Mouse (Mus musculus) lung, postnatal 0 days (tissue): ENCODE data around the gene Tnrc18. TPM values are rescaled to one million over a fixed set of nuclear protein-coding genes. Genes with fewer than 3 reads are reported as not detected.

ENCODE experiments used
- ATAC-seq: fragments of 200-750 bp; cut with Nextera tagmentation; 2 replicates; pipeline ENCODE4 v1.8.0; 2017; ENCODE audit warnings: moderate library complexity
- DNase-seq: peaks from one replicate; pipeline ENCODE4 v3.0.0-alpha.2; 2016; ENCODE audit warnings: low spot score
- H3K27ac ChIP-seq: fragments of 300-500 bp; sonication (generic); 2 replicates; pipeline ENCODE4 v1.5.1; 2014; ENCODE audit warnings: antibody characterized with exemption, mild to moderate bottlenecking, low read length, mixed read lengths
- H3K27me3 ChIP-seq: fragments of 300-500 bp; sonication (generic); replicated peaks from 2 replicates; pipeline ENCODE4 v1.6.1; 2014; ENCODE audit warnings: low read length, mixed read lengths; ENCODE audit not compliant: insufficient read depth
- H3K36me3 ChIP-seq: fragments of 300-500 bp; sonication (generic); 2 replicates; pipeline ENCODE4 v1.6.1; 2014; ENCODE audit warnings: low read length, mixed read lengths; ENCODE audit not compliant: insufficient read depth
- H3K4me1 ChIP-seq: fragments of 300-500 bp; sonication (generic); 2 replicates; pipeline ENCODE4 v1.6.1; 2014; ENCODE audit warnings: antibody characterized with exemption, low read depth, low read length, mixed read lengths; ENCODE audit not compliant: insufficient read depth
- H3K4me2 ChIP-seq: fragments of 300-500 bp; sonication (generic); replicated peaks from 2 replicates; pipeline ENCODE4 v1.6.1; 2014; ENCODE audit warnings: low read depth, mild to moderate bottlenecking, low read length, moderate library complexity, mixed read lengths
- H3K4me3 ChIP-seq: fragments of 300-500 bp; sonication (generic); 2 replicates; pipeline ENCODE4 v1.5.1; 2014; ENCODE audit warnings: low read depth, low read length
- H3K9ac ChIP-seq: fragments of 300-500 bp; sonication (generic); replicated peaks from 2 replicates; pipeline ENCODE4 v1.6.1; 2014; ENCODE audit warnings: low read depth, mild to moderate bottlenecking
- H3K9me3 ChIP-seq: fragments of 300-500 bp; sonication (generic); 2 replicates; pipeline ENCODE4 v1.6.1; 2016; ENCODE audit warnings: low read length, mixed read lengths
- CTCF ChIP-seq: IDR thresholded peaks from 2 replicates; pipeline ENCODE4 v1.5.1; 2016; ENCODE audit warnings: antibody characterized with exemption, mild to moderate bottlenecking
- EP300 ChIP-seq: IDR thresholded peaks from 2 replicates; pipeline ENCODE4 v1.6.1; 2016; ENCODE audit warnings: antibody characterized with exemption, mild to moderate bottlenecking, control low read depth
- WGBS: fragments of 180-500 bp; shearing (Covaris S2); extraction: QIAGEN DNeasy Blood & Tissue Kit; methylation state at CpG from one replicate; pipeline ENCODE4 v1.1.7; 2014; 5-methylcytosine and 5-hydroxymethylcytosine counted together
- polyA plus RNA-seq: library from polyadenylated mRNA; unstranded; fragments of >200 nt; fragmentation: Nextera tagmentation; extraction: Ambion mirVana; gene quantifications from 2 replicates; pipeline ENCODE4 v1.2.1, GENCODE M21; 2015

Tnrc18 gene
- polyA plus RNA-seq, 1 experiment from 2014 or later: 16.6 TPM

DNA sequence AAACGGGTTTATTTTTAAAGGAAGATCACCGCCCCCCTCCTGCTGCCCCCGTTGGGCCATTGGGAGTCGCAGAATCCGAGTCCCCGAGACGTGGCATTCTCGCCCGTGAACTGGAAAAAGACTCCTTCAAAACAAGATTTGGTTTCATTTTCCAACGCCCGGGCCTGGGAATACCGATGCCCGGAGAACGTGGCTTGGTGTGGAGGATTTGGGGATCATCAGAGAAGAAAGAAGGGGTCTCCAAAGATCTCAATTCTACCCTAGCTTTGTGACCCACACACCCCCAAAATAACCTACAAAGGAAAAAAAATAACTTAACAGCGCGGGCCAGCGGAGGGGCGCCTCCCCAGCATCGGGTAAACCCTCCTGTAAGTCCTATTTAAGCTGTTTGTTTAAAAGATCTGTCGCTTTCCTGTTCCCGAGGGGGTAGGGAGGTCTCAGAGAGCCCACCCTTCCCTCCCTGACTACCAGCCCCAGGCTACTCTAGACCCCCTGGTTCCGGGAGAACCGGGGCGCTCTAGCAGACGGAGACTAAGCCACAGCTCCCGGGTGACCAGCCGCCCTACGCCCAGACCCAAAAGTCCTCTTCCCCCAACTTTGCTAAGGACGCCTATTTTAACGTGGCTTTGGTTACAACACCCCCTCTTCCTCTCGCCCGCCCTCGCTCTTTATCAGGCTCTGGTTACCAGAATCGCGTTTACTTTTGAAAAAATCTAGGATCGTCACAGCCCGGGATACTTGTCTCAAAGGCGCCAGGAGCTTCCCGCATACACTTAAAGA lies 1.2 kb downstream of the Tnrc18 start:
- under 1% methylated on average over 39 of the region's 39 CpGs for WGBS
- ATAC-seq (no peak), DNase-seq (peak; percentile 76)
- TF ChIP-seq CTCF (no peak), EP300 (peak; percentile 28; the same call in 1 of the 2 replicates)
- H3K36me3 ChIP-seq: no peaks in the 10 kb centered on the region
- H3K4me2 ChIP-seq: peak overlapping the region; percentile 95
- H3K4me3 ChIP-seq: peak overlapping the region; percentile 96
- peak overlapping the region; percentile 100 for H3K9ac ChIP-seq
- peaks cover 16% of the 10 kb centered on the region for H3K4me1 ChIP-seq
- H3K9me3 ChIP-seq: no peaks in the 10 kb centered on the region
- peak overlapping the region; percentile 100 for H3K27ac ChIP-seq
- H3K27me3 ChIP-seq: no peaks in the 10 kb centered on the region

DNA sequence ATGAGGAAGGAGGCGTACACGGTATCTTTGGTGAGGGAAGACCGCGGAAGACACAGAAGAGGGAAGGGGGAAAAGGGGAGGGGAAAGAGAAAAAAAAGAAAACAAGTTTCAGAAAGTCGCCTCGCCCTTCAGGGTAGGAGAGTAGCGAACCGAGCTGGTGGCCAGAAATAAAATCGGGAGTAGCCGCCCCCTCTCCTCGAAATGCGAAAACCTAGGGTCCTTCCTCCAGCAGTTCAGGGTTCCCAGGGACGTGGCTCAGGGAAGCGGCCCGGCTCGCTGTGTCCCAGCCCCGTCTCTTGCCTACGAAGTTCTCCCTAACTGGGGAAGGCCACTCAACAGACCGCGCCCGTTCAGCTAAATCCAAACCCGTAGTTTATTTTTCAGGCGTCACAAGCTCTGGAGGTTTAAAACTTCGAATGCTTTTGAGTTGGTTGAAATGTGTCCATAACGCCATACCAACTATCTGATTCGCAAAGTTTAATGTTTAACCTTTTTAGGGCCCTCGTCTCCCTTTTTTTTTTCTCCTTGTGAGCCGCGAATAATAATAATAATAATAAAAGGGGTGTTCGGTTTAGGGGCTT lies 2.0 kb downstream of the Tnrc18 start:
- Histone ChIP-seq H3K36me3 (no peaks in the 10 kb centered on the region), H3K4me3 (peak overlapping the region; percentile 96), H3K9ac (peak overlapping the region; percentile 100), H3K27ac (peak overlapping the region; percentile 100), H3K4me2 (peak overlapping the region; percentile 95), H3K9me3 (no peaks in the 10 kb centered on the region), H3K4me1 (peaks cover 20% of the 10 kb centered on the region), H3K27me3 (no peaks in the 10 kb centered on the region)
- under 1% methylated on average over 30 of the region's 30 CpGs for WGBS
- no peak for TF ChIP-seq EP300
- TF ChIP-seq CTCF: no peak
- DNase-seq: peak; percentile 65
- ATAC-seq: no peak

DNA sequence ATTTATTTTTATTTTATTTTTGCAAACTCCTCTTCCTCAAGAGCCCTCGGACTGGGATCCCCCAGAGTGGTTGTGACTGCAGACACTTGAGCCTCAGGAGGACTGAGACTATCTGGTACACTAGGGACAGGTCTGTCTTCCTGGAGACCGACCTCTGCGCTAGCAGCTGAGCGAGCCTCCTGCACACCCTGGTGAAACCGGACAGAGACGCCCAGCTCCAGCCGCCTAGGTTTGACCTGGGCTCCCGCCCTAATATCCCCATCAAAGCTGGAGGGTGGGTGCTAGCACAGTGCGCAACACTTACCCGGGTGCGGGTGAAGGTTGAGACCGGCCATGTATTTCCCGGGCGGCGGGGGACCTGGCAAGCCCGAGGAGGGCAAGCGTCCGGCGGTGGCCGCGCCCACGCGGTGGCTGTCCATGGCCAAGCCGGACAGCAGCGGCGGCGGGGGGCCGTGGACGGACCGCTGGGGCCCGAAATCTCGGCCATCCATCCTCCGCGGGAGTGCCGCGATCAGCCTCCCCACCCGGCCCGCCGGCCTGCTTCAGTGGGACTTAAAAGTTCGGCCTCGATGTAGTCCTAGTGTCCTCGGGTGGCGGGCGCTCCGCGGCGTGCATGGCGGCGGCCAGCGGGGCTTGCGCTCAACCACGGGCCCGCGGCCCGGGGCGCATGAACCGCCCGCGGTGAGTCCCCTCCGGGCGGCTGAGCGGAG lies 2.6 kb downstream of the Tnrc18 start:
- Histone ChIP-seq H3K9me3 (no peaks in the 10 kb centered on the region), H3K9ac (peak overlapping the region; percentile 100), H3K27me3 (no peaks in the 10 kb centered on the region), H3K4me2 (peak overlapping the region; percentile 95), H3K36me3 (no peaks in the 10 kb centered on the region), H3K4me1 (peaks cover 20% of the 10 kb centered on the region), H3K4me3 (peak overlapping the region; percentile 96), H3K27ac (peak overlapping the region; percentile 100)
- DNase-seq (peak; percentile 32), ATAC-seq (no peak)
- WGBS: under 1% methylated on average over 50 of the region's 62 CpGs
- TF ChIP-seq CTCF (no peak), EP300 (no peak)

DNA sequence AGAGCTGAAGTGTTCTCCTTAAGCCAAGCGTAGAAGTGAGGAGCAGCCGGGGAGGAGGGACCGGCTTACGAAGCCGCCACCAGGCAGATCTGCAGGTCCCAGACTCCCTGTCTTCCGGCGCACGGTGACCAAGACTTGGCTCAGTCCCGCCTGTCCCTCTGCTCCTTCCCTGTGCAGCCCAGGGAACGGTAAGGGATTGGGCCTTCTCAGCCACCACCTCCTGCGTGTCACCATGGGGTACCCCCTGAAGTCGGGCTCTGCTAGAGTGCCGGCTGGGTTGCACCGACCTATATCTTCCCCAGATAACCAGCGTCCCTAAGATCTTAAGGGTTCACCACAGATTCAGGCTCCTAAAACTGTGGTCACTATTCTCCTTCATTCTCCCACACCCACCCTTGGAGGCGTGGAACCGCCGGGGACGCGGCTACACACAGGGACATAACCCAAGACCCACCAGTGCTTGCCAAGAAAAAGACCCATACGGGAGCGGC lies 3.3 kb downstream of the Tnrc18 start:
- Histone ChIP-seq H3K9me3 (no peaks in the 10 kb centered on the region), H3K36me3 (no peaks in the 10 kb centered on the region), H3K4me3 (peak overlapping the region; percentile 96), H3K27ac (peak overlapping the region; percentile 100), H3K4me1 (peaks cover 20% of the 10 kb centered on the region), H3K4me2 (peak overlapping the region; percentile 95), H3K9ac (peak overlapping the region; percentile 100), H3K27me3 (no peaks in the 10 kb centered on the region)
- no peak for TF ChIP-seq EP300
- ATAC-seq (no peak), DNase-seq (peak; percentile 59)
- WGBS: 0% methylated on average over 22 of the region's 22 CpGs

DNA sequence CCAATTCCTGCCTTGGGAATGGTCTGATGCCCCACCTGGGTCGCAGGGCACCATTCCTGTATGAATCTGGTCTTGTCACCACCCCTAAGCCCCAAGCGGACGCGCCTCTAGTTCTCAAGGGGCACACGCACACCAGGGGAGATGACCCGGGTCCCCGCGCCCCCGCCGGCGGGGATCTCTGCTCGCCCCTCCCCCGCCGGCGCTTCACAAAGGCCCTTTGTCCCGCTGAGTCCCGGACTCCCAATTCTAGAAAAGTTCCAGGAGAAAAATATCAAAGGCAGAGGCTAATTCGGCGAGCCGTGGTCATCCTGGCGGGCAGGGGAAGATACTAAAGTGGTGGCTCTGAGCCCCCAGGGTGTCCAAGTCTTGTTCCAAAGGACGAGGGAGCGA lies 3.7 kb downstream of the Tnrc18 start:
- Histone ChIP-seq H3K4me3 (peak overlapping the region; percentile 96), H3K27ac (peak overlapping the region; percentile 100), H3K36me3 (no peaks in the 10 kb centered on the region), H3K4me1 (peaks cover 20% of the 10 kb centered on the region), H3K4me2 (peak overlapping the region; percentile 95), H3K9me3 (no peaks in the 10 kb centered on the region), H3K27me3 (no peaks in the 10 kb centered on the region), H3K9ac (peak overlapping the region; percentile 100)
- TF ChIP-seq EP300 (no peak), CTCF (no peak)
- peak; percentile 27 for DNase-seq
- 4% methylated on average over 23 of the region's 23 CpGs for WGBS
- ATAC-seq: no peak

DNA sequence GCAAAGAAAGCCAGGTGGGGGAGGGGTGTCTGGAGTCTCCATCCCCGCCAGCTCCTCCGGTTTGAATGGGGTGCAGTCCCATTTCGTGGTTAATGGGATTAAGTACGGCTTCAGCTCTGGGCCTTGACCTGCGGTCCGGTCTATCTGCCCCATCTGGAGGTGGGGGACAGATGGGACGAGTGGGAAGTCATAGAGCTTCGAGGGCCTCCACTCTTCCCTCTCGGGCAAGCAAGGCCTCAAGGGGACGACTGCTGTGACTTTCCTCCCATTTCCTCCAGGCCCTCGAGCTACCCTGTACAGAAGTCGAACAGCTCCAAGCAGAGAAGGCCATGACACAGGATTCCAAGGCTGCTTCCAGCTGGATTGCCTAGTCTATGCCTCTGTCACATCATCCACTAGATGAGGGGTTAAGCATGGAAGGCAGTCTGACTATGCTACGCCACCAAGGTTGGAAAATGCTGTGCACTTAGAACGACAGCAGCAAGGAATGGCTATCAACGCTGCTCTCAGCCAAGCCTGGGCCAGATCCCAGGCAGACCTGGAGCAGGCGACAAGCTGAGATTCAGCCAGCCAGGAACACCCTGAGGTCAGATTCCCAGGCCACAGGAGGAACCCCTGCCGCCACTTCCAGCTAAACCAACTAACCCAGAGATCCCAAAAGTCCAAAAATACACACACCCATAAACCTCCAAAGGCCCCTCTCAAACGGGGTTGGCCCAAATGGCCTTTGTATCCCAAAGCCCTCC lies 4.3 kb downstream of the Tnrc18 start:
- WGBS: 7% methylated on average over 18 of the region's 18 CpGs
- H3K4me1 ChIP-seq: peaks cover 20% of the 10 kb centered on the region
- peak overlapping the region; percentile 100 for H3K27ac ChIP-seq
- H3K4me3 ChIP-seq: peak overlapping the region; percentile 96
- peak overlapping the region; percentile 100 for H3K9ac ChIP-seq
- H3K27me3 ChIP-seq: no peaks in the 10 kb centered on the region
- ATAC-seq: no peak
- DNase-seq: peak; percentile 65
- TF ChIP-seq CTCF: no peak
- TF ChIP-seq EP300: no peak
- no peaks in the 10 kb centered on the region for H3K36me3 ChIP-seq
- no peaks in the 10 kb centered on the region for H3K9me3 ChIP-seq
- peak overlapping the region; percentile 95 for H3K4me2 ChIP-seq
